Comparison of ENCODE assay signal across 9 mouse cellular contexts in genomic region chr2:121787767-121788166, GRCm38 (mm10). TPM values are rescaled to one million over a fixed set of nuclear protein-coding genes. Genes with fewer than 3 reads are reported as not detected.
DNase-seq lines count a peak whose midpoint lies in the region; ATAC-seq and TF ChIP-seq lines count a peak whose summit lies in the region.
"Had no signal": no experiment of that assay in that cellular context is flagged by ENCODE, and none has a peak within 500 bp of the region (broad histone marks: within the 10 kb centered on the region; RNA-seq: fewer than 3 reads in every experiment).

No protein-coding gene starts in this region.

- ATAC-seq in forebrain, embryonic 16.5 days: 0 out of 2 replicates have a peak, but pooled peaks have one; percentile 43
- ATAC-seq in forebrain, embryonic 15.5 days (replicated peaks): no peak
- no peak for ATAC-seq in neural tube, embryonic 13.5 days (ENCODE audit: low read depth)
- ATAC-seq in heart, embryonic 15.5 days (replicated peaks; ENCODE audit: insufficient number of reproducible peaks, insufficient read depth, low FRiP score, low read depth): no peak
- no peak for ATAC-seq in cerebellum, adult (ENCODE audit: insufficient number of reproducible peaks, low FRiP score, low TSS enrichment)

- WGBS in forebrain, embryonic 16.5 days: 67% methylated on average over 13 of the region's 13 CpGs
- WGBS in forebrain, embryonic 15.5 days: 67% methylated on average over 13 of the region's 13 CpGs
- 61% methylated on average over 13 of the region's 13 CpGs for WGBS in neural tube, embryonic 13.5 days
- 23% methylated on average over 12 of the region's 13 CpGs for WGBS in heart, embryonic 15.5 days

- H3ac ChIP-seq in myocyte (ENCODE audit: control insufficient read depth, insufficient read length): no peak overlapping the region

- H3K27ac ChIP-seq in forebrain, embryonic 16.5 days (ENCODE audit: low read length): no peak overlapping the region
- H3K27ac ChIP-seq in forebrain, embryonic 15.5 days (replicated peaks): no peak overlapping the region
- H3K27ac ChIP-seq in neural tube, embryonic 13.5 days (replicated peaks): no peak overlapping the region
- H3K27ac ChIP-seq in heart, embryonic 15.5 days: no peak overlapping the region

- no peak overlapping the region for H3K4me3 ChIP-seq in forebrain, embryonic 16.5 days (replicated peaks; ENCODE audit: low read length)
- H3K4me3 ChIP-seq in forebrain, embryonic 15.5 days: no peak overlapping the region
- H3K4me3 ChIP-seq in neural tube, embryonic 13.5 days: no peak overlapping the region
- peak overlapping the region; percentile 22; the same call in 1 of the 2 replicates for H3K4me3 ChIP-seq in heart, embryonic 15.5 days
- peak overlapping the region; percentile 13 for H3K4me3 ChIP-seq in myocyte

- H3K79me2 ChIP-seq in myocyte (ENCODE audit: control insufficient read depth, insufficient read depth): no peaks in the 10 kb centered on the region

- H3K9ac ChIP-seq in forebrain, embryonic 16.5 days (replicated peaks; ENCODE audit: low read depth, low read length): no peak overlapping the region
- H3K9ac ChIP-seq in forebrain, embryonic 15.5 days (replicated peaks): no peak overlapping the region
- no peak overlapping the region for H3K9ac ChIP-seq in neural tube, embryonic 13.5 days
- no peak overlapping the region for H3K9ac ChIP-seq in heart, embryonic 15.5 days

- H3K4me1 ChIP-seq in forebrain, embryonic 16.5 days (replicated peaks; ENCODE audit: control insufficient read depth, insufficient read depth, low read length): no peaks in the 10 kb centered on the region
- peaks cover 6% of the 10 kb centered on the region for H3K4me1 ChIP-seq in forebrain, embryonic 15.5 days
- no peaks in the 10 kb centered on the region; the same call in 1 of the 2 replicates for H3K4me1 ChIP-seq in neural tube, embryonic 13.5 days (replicated peaks)
- no peaks in the 10 kb centered on the region for H3K4me1 ChIP-seq in heart, embryonic 15.5 days (replicated peaks)

- no peak overlapping the region for H3K4me2 ChIP-seq in forebrain, embryonic 16.5 days (ENCODE audit: low read length)
- H3K4me2 ChIP-seq in forebrain, embryonic 15.5 days (replicated peaks): no peak overlapping the region
- peak overlapping the region; percentile 7; the same call in 1 of the 2 replicates for H3K4me2 ChIP-seq in neural tube, embryonic 13.5 days
- peak overlapping the region; percentile 53 for H3K4me2 ChIP-seq in heart, embryonic 15.5 days
- H3K4me2 ChIP-seq in myocyte (ENCODE audit: low read depth): peak overlapping the region; percentile 81

- no peaks in the 10 kb centered on the region for H3K9me3 ChIP-seq in forebrain, embryonic 16.5 days (ENCODE audit: control insufficient read depth, low read length)
- H3K9me3 ChIP-seq in forebrain, embryonic 15.5 days: no peaks in the 10 kb centered on the region
- H3K9me3 ChIP-seq in neural tube, embryonic 13.5 days: no peaks in the 10 kb centered on the region
- no peaks in the 10 kb centered on the region for H3K9me3 ChIP-seq in heart, embryonic 15.5 days (replicated peaks)

- no peaks in the 10 kb centered on the region for H3K27me3 ChIP-seq in forebrain, embryonic 16.5 days (replicated peaks; ENCODE audit: control insufficient read depth, insufficient read depth, low read length)
- H3K27me3 ChIP-seq in forebrain, embryonic 15.5 days: no peaks in the 10 kb centered on the region
- no peaks in the 10 kb centered on the region for H3K27me3 ChIP-seq in neural tube, embryonic 13.5 days
- H3K27me3 ChIP-seq in heart, embryonic 15.5 days: no peaks in the 10 kb centered on the region
- H3K27me3 ChIP-seq in myocyte (ENCODE audit: control insufficient read depth, insufficient read depth, insufficient read length): no peaks in the 10 kb centered on the region

- H3K36me3 ChIP-seq in forebrain, embryonic 16.5 days (ENCODE audit: control insufficient read depth, insufficient read depth): no peaks in the 10 kb centered on the region
- peaks cover 2% of the 10 kb centered on the region; the same call in 1 of the 2 replicates for H3K36me3 ChIP-seq in forebrain, embryonic 15.5 days
- 0 out of 2 replicates have a peak, but pooled peaks cover 8% of the 10 kb centered on the region for H3K36me3 ChIP-seq in neural tube, embryonic 13.5 days
- no peaks in the 10 kb centered on the region for H3K36me3 ChIP-seq in heart, embryonic 15.5 days
- no peaks in the 10 kb centered on the region for H3K36me3 ChIP-seq in myocyte (ENCODE audit: control insufficient read depth, insufficient read depth)

- no peak for DNase-seq in neural tube, embryonic 10.5 days (ENCODE audit: extremely low spot score, low spot score)
- DNase-seq in retina, postnatal 1 day: no peak
- DNase-seq: cerebellum, adult 9-11 months had no signal

- no peak for TF ChIP-seq POLR2A in myocyte (IDR thresholded peaks at IDR 0.05; ENCODE audit: insufficient read length, low read depth)

TF ChIP-seq in myocyte, 11 proteins besides CTCF, POLR2A, EP300 and RAD21:
- TF ChIP-seq USF1 (IDR thresholded peaks at IDR 0.05; ENCODE audit: low read depth) (no peak), TCF12 (IDR thresholded peaks at IDR 0.05; ENCODE audit: insufficient read depth, poor library complexity, severe bottlenecking) (no peak), TCF3 (IDR thresholded peaks at IDR 0.05; ENCODE audit: insufficient read length, low read depth) (no peak), CEBPB (IDR thresholded peaks at IDR 0.05; ENCODE audit: insufficient read depth, poor library complexity, severe bottlenecking) (no peak), E2F4 (IDR thresholded peaks at IDR 0.05; ENCODE audit: insufficient read depth) (no peak), SRF (IDR thresholded peaks at IDR 0.05; ENCODE audit: control insufficient read depth, insufficient read length, low read depth) (no peak), REST (IDR thresholded peaks at IDR 0.05; ENCODE audit: insufficient read depth, insufficient read length) (no peak), MAX (IDR thresholded peaks at IDR 0.05; ENCODE audit: low read depth) (no peak), POLR2AphosphoS2 (IDR thresholded peaks at IDR 0.05; ENCODE audit: insufficient read length, low read depth) (no peak), MYOD1 (IDR thresholded peaks at IDR 0.05; ENCODE audit: control insufficient read depth in 1 of 3, insufficient read length in 2 of 3, low read depth in 2 of 3) (no peak), MYOG (IDR thresholded peaks at IDR 0.05; ENCODE audit: control insufficient read depth in 1 of 3, insufficient read depth in 1 of 3, insufficient read length in 2 of 3, low read depth in 2 of 3) (no peak)

RNA-seq across cellular contexts. Expression of gene Frmd5, which starts 19.1 kb away (rescaled TPM):
- 32.9 and 34.9 TPM in 2 replicates for polyA plus RNA-seq in forebrain, embryonic 16.5 days (2015; fragmentation: Nextera tagmentation; extraction: Ambion mirVana)
- polyA plus RNA-seq in forebrain, embryonic 15.5 days (2015; fragmentation: Nextera tagmentation; extraction: Ambion mirVana): 37.5 and 38.2 TPM in 2 replicates
- polyA plus RNA-seq in neural tube, embryonic 13.5 days (2015; fragmentation: Nextera tagmentation; extraction: Ambion mirVana): 28.1 and 31.9 TPM in 2 replicates
- 36.6 and 47.3 TPM in 2 replicates for polyA plus RNA-seq in heart, embryonic 15.5 days (2015; fragmentation: Nextera tagmentation; extraction: Ambion mirVana)
- 0.44 TPM for polyA plus RNA-seq in myocyte (2012; fragmentation: generic; extraction: Trizol)

Comparison
In these comparisons a context has a peak if more than half of its experiments do, and no peak if none do; other contexts are left out.
1. H3K4me2 ChIP-seq: peak in neural tube, embryonic 13.5 days (single experiment), heart, embryonic 15.5 days (single experiment) and myocyte (single experiment); none in forebrain, embryonic 16.5 days (single experiment) and forebrain, embryonic 15.5 days (single experiment).
2. H3K4me3 ChIP-seq: peak in heart, embryonic 15.5 days (single experiment) and myocyte (single experiment); none in forebrain, embryonic 16.5 days (single experiment), forebrain, embryonic 15.5 days (single experiment) and neural tube, embryonic 13.5 days (single experiment).
3. RNA of gene Frmd5, which starts 19.1 kb away (polyA plus RNA-seq): 36.6 to 47.3 TPM in heart, embryonic 15.5 days, 37.5 to 38.2 TPM in forebrain, embryonic 15.5 days, 32.9 to 34.9 TPM in forebrain, embryonic 16.5 days and 28.1 to 31.9 TPM in neural tube, embryonic 13.5 days; 0.44 TPM in myocyte (single experiment); every median in the first group is over 10 times any median in the second.